Mouse (Mus musculus): Measurements from ENCODE around the gene Pde4d. TPM values are rescaled to one million over a fixed set of nuclear protein-coding genes. Genes with fewer than 3 reads are reported as not detected.

The Pde4d gene
- total and polyA plus RNA-seq, 2 experiments from 2014 or later: 19.0 to 103 TPM

DNA sequence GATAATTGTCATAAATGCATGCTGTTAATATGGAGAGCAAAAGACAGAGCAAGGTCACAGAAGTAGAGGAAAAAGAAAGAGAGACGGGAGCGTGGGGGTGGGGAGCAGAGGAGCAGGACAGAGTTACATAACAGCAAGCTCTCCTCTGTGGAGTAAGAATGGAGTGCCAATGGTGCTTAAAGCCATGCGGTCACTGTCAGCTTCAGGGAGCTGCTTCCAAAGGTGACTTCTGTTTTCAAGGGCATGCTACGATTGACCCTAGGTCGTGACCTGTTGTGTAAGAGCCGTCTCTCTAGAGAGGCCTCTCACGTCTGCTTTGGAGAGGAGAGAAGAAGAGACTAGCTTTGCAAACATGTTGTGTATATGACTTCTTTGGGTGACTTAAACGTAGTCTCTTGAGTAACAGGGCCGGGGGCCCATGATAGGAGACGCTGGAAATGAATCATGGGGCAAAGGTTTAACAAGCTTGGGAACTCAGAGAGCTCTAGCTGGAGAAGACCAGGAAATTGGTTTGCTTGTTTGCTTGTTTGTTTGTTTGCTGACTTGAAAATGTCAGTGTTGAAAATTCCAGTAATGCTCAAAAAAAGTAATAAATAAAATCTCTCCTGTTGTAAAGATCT lies 1186.3 kb downstream of the Pde4d start:
- TF ChIP-seq CTCF (IDR thresholded peaks at IDR 0.05): no peak
- Histone ChIP-seq H3K27me3 (ENCODE audit: insufficient read depth, low read length) (no peaks in the 10 kb centered on the region), H3K9ac (replicated peaks; ENCODE audit: low read length, poor library complexity, severe bottlenecking) (no peak overlapping the region), H3K4me2 (ENCODE audit: low read depth, low read length, poor library complexity, severe bottlenecking) (no peak overlapping the region), H3K4me1 (ENCODE audit: insufficient read depth, low read length) (0 out of 2 replicates have a peak, but pooled peaks cover 5% of the 10 kb centered on the region), H3K9me3 (ENCODE audit: low read length) (no peaks in the 10 kb centered on the region), H3K4me3 (ENCODE audit: low read depth, low read length) (no peak overlapping the region), H3K36me3 (ENCODE audit: insufficient read depth, low read length) (no peaks in the 10 kb centered on the region), H3K27ac (ENCODE audit: low read depth, low read length) (no peak overlapping the region)
- no peak for DNase-seq (ENCODE audit: low spot score)
- ATAC-seq (ENCODE audit: low FRiP score): no peak
- WGBS: 78% methylated on average over 10 of the region's 10 CpGs

GRCm38 (mm10) chr13:109638273-109638672 lies 1188.5 kb downstream of the Pde4d start:
- H3K36me3 ChIP-seq (ENCODE audit: insufficient read depth, low read length): no peaks in the 10 kb centered on the region
- DNase-seq (ENCODE audit: low spot score) (no peak), ATAC-seq (ENCODE audit: low FRiP score) (no peak)
- no peak overlapping the region for H3K9ac ChIP-seq (replicated peaks; ENCODE audit: low read length, poor library complexity, severe bottlenecking)
- no peaks in the 10 kb centered on the region for H3K4me1 ChIP-seq (ENCODE audit: insufficient read depth, low read length)
- no peak overlapping the region for H3K27ac ChIP-seq (ENCODE audit: low read depth, low read length)
- TF ChIP-seq CTCF (IDR thresholded peaks at IDR 0.05): no peak
- no peaks in the 10 kb centered on the region for H3K27me3 ChIP-seq (ENCODE audit: insufficient read depth, low read length)
- no peak overlapping the region for H3K4me3 ChIP-seq (ENCODE audit: low read depth, low read length)
- no peak overlapping the region for H3K4me2 ChIP-seq (ENCODE audit: low read depth, low read length, poor library complexity, severe bottlenecking)
- H3K9me3 ChIP-seq (ENCODE audit: low read length): no peaks in the 10 kb centered on the region

GRCm38 (mm10) chr13:109639286-109639685 lies 1189.5 kb downstream of the Pde4d start:
- ATAC-seq (ENCODE audit: low FRiP score) (no peak), DNase-seq (ENCODE audit: low spot score) (no peak)
- 78% methylated on average over 6 of the region's 6 CpGs for WGBS
- Histone ChIP-seq H3K36me3 (ENCODE audit: insufficient read depth, low read length) (no peaks in the 10 kb centered on the region), H3K27me3 (ENCODE audit: insufficient read depth, low read length) (no peaks in the 10 kb centered on the region), H3K4me2 (ENCODE audit: low read depth, low read length, poor library complexity, severe bottlenecking) (no peak overlapping the region), H3K9me3 (ENCODE audit: low read length) (no peaks in the 10 kb centered on the region), H3K27ac (ENCODE audit: low read depth, low read length) (no peak overlapping the region), H3K4me3 (ENCODE audit: low read depth, low read length) (no peak overlapping the region), H3K4me1 (ENCODE audit: insufficient read depth, low read length) (no peaks in the 10 kb centered on the region), H3K9ac (replicated peaks; ENCODE audit: low read length, poor library complexity, severe bottlenecking) (no peak overlapping the region)
- TF ChIP-seq CTCF (IDR thresholded peaks at IDR 0.05): no peak

DNA sequence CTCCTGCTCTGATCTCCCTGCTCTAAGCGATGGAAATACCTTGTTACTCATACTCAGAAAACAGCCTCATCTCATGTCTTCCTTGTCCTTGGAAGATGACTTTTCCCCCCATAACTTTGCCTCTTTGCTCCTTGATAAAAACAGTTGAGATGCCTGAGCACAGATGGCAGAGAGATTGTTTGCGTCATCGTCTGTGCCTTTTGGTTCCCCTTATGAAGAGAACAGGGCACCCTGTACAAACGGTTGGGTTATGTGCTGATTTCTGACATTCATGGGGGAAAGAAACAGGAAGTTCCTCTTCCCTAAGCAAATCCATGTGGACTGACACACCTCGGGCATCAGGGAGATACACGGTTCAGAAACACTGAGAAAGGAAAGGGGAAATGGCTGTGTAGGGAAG lies 1191.8 kb downstream of the Pde4d start:
- ATAC-seq (ENCODE audit: low FRiP score) (no peak), DNase-seq (ENCODE audit: low spot score) (no peak)
- Histone ChIP-seq H3K4me1 (ENCODE audit: insufficient read depth, low read length) (no peaks in the 10 kb centered on the region), H3K27ac (ENCODE audit: low read depth, low read length) (no peak overlapping the region), H3K4me3 (ENCODE audit: low read depth, low read length) (no peak overlapping the region), H3K4me2 (ENCODE audit: low read depth, low read length, poor library complexity, severe bottlenecking) (no peak overlapping the region), H3K9ac (replicated peaks; ENCODE audit: low read length, poor library complexity, severe bottlenecking) (no peak overlapping the region), H3K36me3 (ENCODE audit: insufficient read depth, low read length) (no peaks in the 10 kb centered on the region), H3K9me3 (ENCODE audit: low read length) (no peaks in the 10 kb centered on the region), H3K27me3 (ENCODE audit: insufficient read depth, low read length) (no peaks in the 10 kb centered on the region)
- 86% methylated on average over 6 of the region's 6 CpGs for WGBS
- TF ChIP-seq CTCF (IDR thresholded peaks at IDR 0.05): no peak

DNA sequence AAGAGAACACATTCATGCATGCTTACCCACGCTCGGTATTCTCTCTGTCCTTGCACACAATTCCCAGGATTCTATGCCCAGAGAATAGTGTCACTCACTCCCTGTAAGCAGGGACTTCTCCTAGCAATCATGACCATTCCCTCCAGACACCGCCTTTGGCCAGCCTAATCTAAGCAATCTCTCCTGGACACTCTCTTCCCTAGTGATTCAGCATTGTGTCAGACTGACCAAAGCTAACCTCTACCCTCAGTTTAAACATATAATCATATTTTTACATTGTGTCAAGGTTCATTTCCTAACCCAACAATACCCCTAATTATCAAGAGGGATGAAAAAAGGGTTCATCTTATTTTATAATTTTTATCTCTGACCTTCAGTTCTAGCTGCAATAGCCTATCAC lies 1193.7 kb downstream of the Pde4d start:
- Histone ChIP-seq H3K4me3 (ENCODE audit: low read depth, low read length) (no peak overlapping the region), H3K27me3 (ENCODE audit: insufficient read depth, low read length) (no peaks in the 10 kb centered on the region), H3K36me3 (ENCODE audit: insufficient read depth, low read length) (no peaks in the 10 kb centered on the region), H3K4me2 (ENCODE audit: low read depth, low read length, poor library complexity, severe bottlenecking) (no peak overlapping the region), H3K9me3 (ENCODE audit: low read length) (no peaks in the 10 kb centered on the region), H3K9ac (replicated peaks; ENCODE audit: low read length, poor library complexity, severe bottlenecking) (no peak overlapping the region), H3K4me1 (ENCODE audit: insufficient read depth, low read length) (no peaks in the 10 kb centered on the region), H3K27ac (ENCODE audit: low read depth, low read length) (no peak overlapping the region)
- DNase-seq (ENCODE audit: low spot score) (no peak), ATAC-seq (ENCODE audit: low FRiP score) (no peak)
- TF ChIP-seq CTCF (IDR thresholded peaks at IDR 0.05): no peak
- 59% methylated on average over 3 of the region's 3 CpGs for WGBS

GRCm38 (mm10) chr13:109644086-109644485 lies 1194.3 kb downstream of the Pde4d start:
- no peaks in the 10 kb centered on the region for H3K36me3 ChIP-seq (ENCODE audit: insufficient read depth, low read length)
- no peaks in the 10 kb centered on the region for H3K27me3 ChIP-seq (ENCODE audit: insufficient read depth, low read length)
- H3K9me3 ChIP-seq (ENCODE audit: low read length): no peaks in the 10 kb centered on the region
- WGBS: 82% methylated on average over 2 of the region's 2 CpGs
- DNase-seq (ENCODE audit: low spot score) (no peak), ATAC-seq (ENCODE audit: low FRiP score) (no peak)
- H3K9ac ChIP-seq (replicated peaks; ENCODE audit: low read length, poor library complexity, severe bottlenecking): no peak overlapping the region
- no peak for TF ChIP-seq CTCF (IDR thresholded peaks at IDR 0.05)
- no peaks in the 10 kb centered on the region for H3K4me1 ChIP-seq (ENCODE audit: insufficient read depth, low read length)
- H3K27ac ChIP-seq (ENCODE audit: low read depth, low read length): no peak overlapping the region
- H3K4me2 ChIP-seq (ENCODE audit: low read depth, low read length, poor library complexity, severe bottlenecking): no peak overlapping the region
- H3K4me3 ChIP-seq (ENCODE audit: low read depth, low read length): no peak overlapping the region
